Mouse (Mus musculus) MEL (cell line): ENCODE data around the gene Eva1b.

Experiments used
- CHD2 ChIP-seq: IDR thresholded peaks from 2 replicates; pipeline ENCODE4 v1.6.1; 2011; ENCODE audit warnings: low read length, improper control_type of control experiment
- EP300 ChIP-seq, 2 experiments: IDR thresholded peaks; 2 replicates each; pipeline ENCODE4 v1.6.1; 2011; ENCODE audit warnings: improper control_type of control experiment in 2 of 2, low read length in 2 of 2, low read depth in 1 of 2, mild to moderate bottlenecking in 1 of 2
- MAZ ChIP-seq: IDR thresholded peaks from 2 replicates; pipeline ENCODE4 v1.6.1; 2012; ENCODE audit warnings: low read depth, mild to moderate bottlenecking, inconsistent platforms, low read length, improper control_type of control experiment
- MYC ChIP-seq: IDR thresholded peaks from 2 replicates; pipeline ENCODE4 v1.6.1; 2011; ENCODE audit warnings: low read depth, mild to moderate bottlenecking, low read length, improper control_type of control experiment, moderate library complexity
- TCF12 ChIP-seq: IDR thresholded peaks from 2 replicates; pipeline ENCODE4 v1.6.1; 2014; ENCODE audit warnings: low read depth, mild to moderate bottlenecking, inconsistent platforms, low read length, improper control_type of control experiment, moderate library complexity

DNA sequence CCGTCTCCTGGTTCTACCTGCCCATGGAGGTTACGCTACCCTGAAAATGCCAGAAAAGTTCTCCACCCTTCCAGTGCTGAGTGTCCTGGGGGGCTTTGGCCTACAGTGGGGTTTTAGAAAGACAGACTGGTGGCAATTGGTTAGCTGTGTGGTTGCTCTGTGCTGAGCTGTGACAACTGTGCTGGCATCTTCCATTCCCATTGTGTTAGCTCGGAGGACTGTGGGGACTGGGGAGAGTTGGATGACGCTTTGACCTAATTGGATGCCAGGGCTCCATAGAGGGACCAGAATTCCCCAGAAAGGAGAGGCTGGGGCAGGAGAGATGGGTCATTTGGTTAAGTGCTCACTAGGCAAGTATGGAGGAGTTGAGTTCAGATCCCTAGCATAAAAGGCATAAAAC, 13.3 kb upstream of the Eva1b start:
- no peak for TF ChIP-seq MAZ
- TF ChIP-seq TCF12 = no peak
- TF ChIP-seq EP300 (IDR thresholded peaks at IDR 0.05; ENCODE audit: low read depth in 1 of 2, low read length in 2 of 2) = no peak
- no peak for TF ChIP-seq CHD2
- TF ChIP-seq MYC = no peak
